Mouse (Mus musculus): Measurements from ENCODE around the gene Nol8.

DNA sequence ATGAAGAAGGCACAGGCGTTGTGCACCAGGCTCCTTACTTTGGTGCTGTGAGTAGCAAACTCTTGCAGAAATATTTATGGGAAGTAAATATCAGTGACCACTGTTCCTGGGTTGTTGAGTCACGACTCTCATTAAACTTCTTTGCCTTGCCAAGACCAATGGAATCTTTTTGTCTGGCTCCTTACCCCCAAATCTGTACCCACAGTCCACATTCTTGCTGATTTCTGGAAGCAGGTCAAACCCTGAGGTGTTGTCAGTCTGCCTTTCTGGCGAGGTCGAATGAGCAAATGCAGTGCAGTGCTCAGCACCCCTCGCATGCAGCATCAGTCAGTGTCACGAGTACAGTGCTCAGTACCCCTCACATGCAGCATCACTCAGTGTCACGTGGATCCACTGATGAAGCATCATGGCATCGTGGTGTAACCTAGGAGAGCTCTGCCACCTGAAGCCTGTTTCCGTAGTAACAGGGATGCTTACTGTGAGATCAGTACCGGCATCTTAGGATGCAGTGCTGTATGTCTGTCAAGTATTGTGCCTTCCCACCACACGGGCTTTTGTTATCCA lies 50.4 kb downstream of the Nol8 start:
- TF ChIP-seq CTCF (IDR thresholded peaks at IDR 0.05; ENCODE audit: low read depth) (no peak), EP300 (optimal IDR thresholded peaks at IDR 0.05) (no peak)
